Mouse (Mus musculus): Measurements from ENCODE around the gene Tmem189.

DNA sequence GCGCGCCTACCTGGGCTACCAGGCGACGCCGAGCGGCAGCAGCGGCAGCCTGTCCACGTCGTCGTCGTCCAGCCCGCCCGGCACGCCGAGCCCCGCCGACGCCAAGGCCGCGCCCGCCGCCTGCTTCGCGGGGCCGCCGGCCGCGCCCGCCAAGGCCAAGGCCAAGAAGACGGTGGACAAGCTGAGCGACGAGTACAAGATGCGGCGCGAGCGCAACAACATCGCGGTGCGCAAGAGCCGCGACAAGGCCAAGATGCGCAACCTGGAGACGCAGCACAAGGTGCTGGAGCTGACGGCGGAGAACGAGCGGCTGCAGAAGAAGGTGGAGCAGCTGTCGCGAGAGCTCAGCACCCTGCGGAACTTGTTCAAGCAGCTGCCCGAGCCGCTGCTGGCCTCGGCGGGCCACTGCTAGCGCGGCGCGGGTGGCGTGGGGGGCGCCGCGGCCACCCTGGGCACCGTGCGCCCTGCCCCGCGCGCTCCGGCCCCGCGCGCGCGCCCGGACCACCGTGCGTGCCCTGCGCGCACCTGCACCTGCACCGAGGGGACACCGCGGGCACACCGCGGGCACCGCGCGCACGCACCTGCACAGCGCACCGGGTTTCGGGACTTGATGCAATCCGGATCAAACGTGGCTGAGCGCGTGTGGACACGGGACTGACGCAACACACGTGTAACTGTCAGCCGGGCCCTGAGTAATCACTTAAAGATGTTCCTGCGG, at the start of gene Tmem189:
- TF ChIP-seq CTCF (IDR thresholded peaks at IDR 0.05; ENCODE audit: low read depth, low read length) (no peak), POLR2A (IDR thresholded peaks at IDR 0.05; ENCODE audit: extremely low read depth, insufficient read depth, low read length) (peak; percentile 52; the same call in 1 of the 2 replicates)

All from liver, adult 2 months (tissue).